Mouse (Mus musculus) midbrain, embryonic 11.5 days (tissue): ENCODE measurements around the gene Ccdc85b. TPM values are rescaled to one million over a fixed set of nuclear protein-coding genes. Genes with fewer than 3 reads are reported as not detected.

Source experiments
- ATAC-seq: fragments of 200-750 bp; cut with Nextera tagmentation; 2 replicates; pipeline ENCODE4 v1.8.0; 2017; ENCODE audit warnings: moderate TSS enrichment, moderate library complexity; ENCODE audit not compliant: low FRiP score
- DNase-seq: peaks from one replicate; pipeline ENCODE4 v3.0.0; 2015; ENCODE audit warnings: low spot score; ENCODE audit errors: missing footprints
- H3K27ac ChIP-seq: fragments of 300-500 bp; sonication (generic); 2 replicates; pipeline ENCODE4 v1.5.1; 2014; ENCODE audit warnings: low read depth, low read length
- H3K27me3 ChIP-seq: fragments of 300-500 bp; sonication (generic); 2 replicates; pipeline ENCODE4 v1.6.1; 2014; ENCODE audit warnings: mild to moderate bottlenecking, low read length, moderate library complexity, mixed read lengths; ENCODE audit not compliant: control insufficient read depth, insufficient read depth
- H3K36me3 ChIP-seq: fragments of 300-500 bp; sonication (generic); 2 replicates; pipeline ENCODE4 v1.6.1; 2014; ENCODE audit warnings: mild to moderate bottlenecking, low read length, moderate library complexity, mixed read lengths; ENCODE audit not compliant: control insufficient read depth, insufficient read depth
- H3K4me1 ChIP-seq: fragments of 300-500 bp; sonication (generic); 2 replicates; pipeline ENCODE4 v1.6.1; 2014; ENCODE audit warnings: low read length; ENCODE audit not compliant: control insufficient read depth, insufficient read depth
- H3K4me2 ChIP-seq: fragments of 300-500 bp; sonication (generic); 2 replicates; pipeline ENCODE4 v1.6.1; 2014; ENCODE audit warnings: mild to moderate bottlenecking, moderate library complexity
- H3K4me3 ChIP-seq: fragments of 300-500 bp; sonication (generic); 2 replicates; pipeline ENCODE4 v1.5.1; 2014; ENCODE audit warnings: low read depth, low read length
- H3K9ac ChIP-seq: fragments of 300-500 bp; sonication (generic); 2 replicates; pipeline ENCODE4 v1.6.1; 2014; ENCODE audit warnings: low read length
- H3K9me3 ChIP-seq: fragments of 300-500 bp; sonication (generic); 2 replicates; pipeline ENCODE4 v1.6.1; 2016; ENCODE audit warnings: low read length; ENCODE audit not compliant: control insufficient read depth
- WGBS: fragments of 180-500 bp; shearing (Covaris S2); extraction: QIAGEN DNeasy Blood & Tissue Kit; methylation state at CpG from one replicate; pipeline ENCODE4 v1.1.7; 2014; 5-methylcytosine and 5-hydroxymethylcytosine counted together
- polyA plus RNA-seq: library from polyadenylated mRNA; unstranded; fragments of >200 nt; fragmentation: Nextera tagmentation; extraction: Ambion mirVana; gene quantifications from 2 replicates; pipeline ENCODE4 v1.2.1, GENCODE M21; 2014

Gene Ccdc85b
- polyA plus RNA-seq, 1 experiment from 2014 or later, result 7.8 TPM

DNA sequence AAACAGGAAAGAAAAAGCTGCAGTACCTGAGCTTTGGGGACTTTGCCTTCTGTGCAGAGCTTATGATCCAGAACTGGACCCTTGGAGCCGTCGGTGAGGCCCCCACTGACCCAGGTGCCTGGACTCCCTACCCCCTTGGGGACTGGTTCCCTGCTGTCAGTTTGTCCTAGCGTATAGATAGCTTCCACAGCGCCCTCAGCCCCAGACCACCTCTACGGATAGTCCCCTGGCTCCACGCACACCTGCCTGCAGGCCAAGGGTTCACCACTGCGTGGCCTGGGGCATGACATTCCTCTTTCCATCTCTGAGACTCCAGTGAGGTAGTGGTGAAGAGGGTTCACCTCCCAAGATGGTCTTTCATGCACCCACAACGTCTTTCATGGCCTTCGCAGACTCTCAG lies 5.5 kb upstream of the Ccdc85b start:
- Histone ChIP-seq H3K27ac (no peak overlapping the region), H3K4me3 (no peak overlapping the region), H3K27me3 (0 out of 2 replicates have a peak, but pooled peaks cover 3% of the 10 kb centered on the region), H3K9ac (no peak overlapping the region), H3K4me1 (peaks cover 14% of the 10 kb centered on the region), H3K36me3 (0 out of 2 replicates have a peak, but pooled peaks cover 4% of the 10 kb centered on the region), H3K9me3 (no peaks in the 10 kb centered on the region), H3K4me2 (no peak overlapping the region)
- DNase-seq, result no peak
- no peak for ATAC-seq
- 89% methylated on average over 9 of the region's 9 CpGs for WGBS

DNA sequence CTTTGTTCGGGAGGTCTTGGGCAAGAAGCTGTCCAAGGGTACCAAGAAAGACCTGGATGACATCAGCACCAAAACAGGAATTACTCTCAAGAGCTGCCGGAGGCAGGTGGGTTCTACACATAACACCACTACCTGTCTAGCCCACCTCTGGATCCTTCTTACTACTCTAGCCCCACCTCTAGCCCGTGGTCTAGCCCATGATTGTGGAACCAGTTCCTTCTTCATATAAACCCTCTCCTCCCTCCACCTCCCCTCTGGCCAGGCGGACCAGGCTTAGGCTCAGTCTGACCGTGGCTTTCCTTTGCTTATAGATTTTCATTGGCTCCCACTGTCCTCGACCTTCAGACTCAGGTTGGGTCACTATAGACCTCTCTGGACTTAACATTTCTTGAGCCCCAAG lies 3.7 kb upstream of the Ccdc85b start:
- H3K27me3 ChIP-seq, result 0 out of 2 replicates have a peak, but pooled peaks cover 3% of the 10 kb centered on the region
- peak overlapping the region; percentile 82; the same call in 1 of the 2 replicates for H3K4me3 ChIP-seq
- DNase-seq (no peak), ATAC-seq (no peak)
- 89% methylated on average over 6 of the region's 6 CpGs for WGBS
- no peaks in the 10 kb centered on the region for H3K9me3 ChIP-seq
- H3K4me2 ChIP-seq, result peak overlapping the region; percentile 91
- H3K27ac ChIP-seq, result no peak overlapping the region
- H3K4me1 ChIP-seq, result peaks cover 22% of the 10 kb centered on the region
- no peak overlapping the region for H3K9ac ChIP-seq
- 0 out of 2 replicates have a peak, but pooled peaks cover 4% of the 10 kb centered on the region for H3K36me3 ChIP-seq

GRCm38 (mm10) chr19:5460465-5460911 lies 2.8 kb upstream of the Ccdc85b start, which contains the start of gene Fibp:
Gene Fibp (plus strand): TSS chr19:5460615.
- Histone ChIP-seq H3K4me1 (peaks cover 31% of the 10 kb centered on the region), H3K36me3 (no peaks in the 10 kb centered on the region), H3K9ac (peak within 1 kb of the TSS; percentile 86), H3K4me2 (peak within 1 kb of the TSS; percentile 91), H3K27ac (peak within 1 kb of the TSS; percentile 30; the same call in 1 of the 2 replicates), H3K4me3 (peak within 1 kb of the TSS; percentile 82), H3K27me3 (0 out of 2 replicates have a peak, but pooled peaks cover 3% of the 10 kb centered on the region), H3K9me3 (no peaks in the 10 kb centered on the region)
- peak; percentile 45 for ATAC-seq
- WGBS, result under 1% methylated on average over 32 of the region's 32 CpGs
- peak; percentile 100 for DNase-seq

DNA sequence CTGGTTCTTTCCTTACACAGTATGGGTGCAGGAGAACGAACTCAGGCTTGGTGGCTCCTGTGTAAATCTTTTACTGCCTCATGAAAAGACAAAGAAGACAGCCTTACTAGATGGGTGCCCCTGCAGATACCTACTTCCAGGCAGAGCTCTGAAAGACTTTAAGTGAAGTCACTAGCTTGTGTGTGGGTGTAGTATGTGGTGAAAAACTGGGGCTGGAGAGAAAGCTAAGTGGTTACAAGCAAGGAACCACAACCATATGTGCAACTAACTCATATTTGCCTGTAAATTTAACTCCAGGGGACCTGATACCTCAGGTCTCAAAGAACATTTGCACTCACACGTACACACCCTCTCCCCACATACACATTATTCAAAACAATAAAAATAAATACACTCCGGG lies 2.2 kb upstream of the Ccdc85b start:
- H3K27ac ChIP-seq, result peak overlapping the region; percentile 30; the same call in 1 of the 2 replicates
- 0 out of 2 replicates have a peak, but pooled peaks cover 3% of the 10 kb centered on the region for H3K27me3 ChIP-seq
- WGBS, result 33% methylated on average over 3 of the region's 3 CpGs
- peak overlapping the region; percentile 91 for H3K4me2 ChIP-seq
- DNase-seq, result no peak
- no peaks in the 10 kb centered on the region for H3K9me3 ChIP-seq
- peaks cover 36% of the 10 kb centered on the region for H3K4me1 ChIP-seq
- H3K36me3 ChIP-seq, result no peaks in the 10 kb centered on the region
- peak overlapping the region; percentile 86 for H3K9ac ChIP-seq
- peak overlapping the region; percentile 82 for H3K4me3 ChIP-seq
- ATAC-seq, result no peak

GRCm38 (mm10) chr19:5459019-5459418 lies 1.3 kb upstream of the Ccdc85b start:
- H3K9ac ChIP-seq, result no peak overlapping the region
- no peak overlapping the region for H3K27ac ChIP-seq
- DNase-seq (no peak), ATAC-seq (no peak)
- H3K27me3 ChIP-seq, result 0 out of 2 replicates have a peak, but pooled peaks cover 3% of the 10 kb centered on the region
- no peaks in the 10 kb centered on the region for H3K9me3 ChIP-seq
- WGBS, result 74% methylated on average over 7 of the region's 7 CpGs
- no peak overlapping the region for H3K4me3 ChIP-seq
- H3K4me2 ChIP-seq, result no peak overlapping the region
- no peaks in the 10 kb centered on the region for H3K36me3 ChIP-seq
- peaks cover 33% of the 10 kb centered on the region for H3K4me1 ChIP-seq

DNA sequence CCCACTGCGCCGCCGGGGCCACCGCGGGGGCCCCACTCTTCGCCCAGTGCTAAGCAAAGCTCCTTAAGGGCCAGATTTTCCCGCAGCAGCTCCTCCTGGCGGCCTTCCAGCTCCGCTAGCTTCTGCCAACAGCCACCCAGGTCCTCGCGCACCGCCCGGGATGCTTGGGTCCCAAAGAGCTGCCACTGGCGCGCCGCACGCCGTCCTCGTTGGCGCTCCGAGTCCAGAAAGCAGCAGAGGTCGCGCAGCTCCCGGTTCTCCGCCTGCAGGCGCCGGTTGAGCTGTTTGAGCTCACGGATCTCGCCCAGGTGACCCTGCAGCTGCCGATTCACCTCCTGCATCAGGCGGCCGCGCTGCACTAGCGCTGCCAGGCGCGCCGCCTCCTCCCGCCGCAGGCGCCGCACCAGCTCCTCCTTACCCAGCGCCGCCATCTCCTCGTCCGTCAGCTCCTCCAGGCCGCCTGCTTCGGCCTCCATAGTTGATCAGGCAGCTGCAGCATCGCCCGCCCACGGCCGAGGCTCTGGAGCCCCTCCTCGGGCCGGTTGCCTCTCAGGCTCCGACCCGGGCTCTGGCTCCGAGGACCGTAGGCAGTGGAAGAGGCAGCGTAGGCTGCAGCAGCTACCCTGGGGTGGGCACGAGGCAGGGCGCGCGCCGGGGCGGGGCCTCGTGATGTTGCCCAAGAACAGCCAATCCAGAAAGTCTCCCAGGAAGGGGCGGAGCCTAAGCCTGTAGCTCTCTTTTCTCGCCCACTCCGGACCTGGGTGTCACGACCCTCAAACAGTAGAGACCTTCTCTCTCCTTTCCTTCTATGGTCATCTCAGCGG lies 560 bp downstream of the Ccdc85b start:
- Histone ChIP-seq H3K4me2 (peak overlapping the region; percentile 100), H3K27ac (peak overlapping the region; percentile 89), H3K9me3 (no peaks in the 10 kb centered on the region), H3K4me3 (peak overlapping the region; percentile 75), H3K36me3 (no peaks in the 10 kb centered on the region), H3K27me3 (0 out of 2 replicates have a peak, but pooled peaks cover 3% of the 10 kb centered on the region), H3K9ac (peak overlapping the region; percentile 87), H3K4me1 (peaks cover 32% of the 10 kb centered on the region)
- under 1% methylated on average over 69 of the region's 70 CpGs for WGBS
- peak; percentile 92 for ATAC-seq
- peak; percentile 99 for DNase-seq

GRCm38 (mm10) chr19:5456241-5456921 lies 1.3 kb downstream of the Ccdc85b start:
- H3K4me1 ChIP-seq, result peaks cover 31% of the 10 kb centered on the region
- peak; percentile 93 for DNase-seq
- WGBS, result 6% methylated on average over 26 of the region's 26 CpGs

GRCm38 (mm10) chr19:5455568-5455967 lies 2.1 kb downstream of the Ccdc85b start:
- DNase-seq (no peak), ATAC-seq (no peak)
- Histone ChIP-seq H3K4me2 (peak overlapping the region; percentile 100), H3K9ac (no peak overlapping the region), H3K27me3 (0 out of 2 replicates have a peak, but pooled peaks cover 3% of the 10 kb centered on the region), H3K4me3 (peak overlapping the region; percentile 75; the same call in 1 of the 2 replicates), H3K9me3 (no peaks in the 10 kb centered on the region), H3K27ac (no peak overlapping the region), H3K36me3 (no peaks in the 10 kb centered on the region), H3K4me1 (peaks cover 26% of the 10 kb centered on the region)
- WGBS, result 64% methylated on average over 8 of the region's 8 CpGs

More at GRCm38 (mm10) chr19:5456241-5456921, 1.3 kb downstream of the Ccdc85b start:
- peak overlapping the region; percentile 75 for H3K4me3 ChIP-seq
- no peak for ATAC-seq
- H3K9ac ChIP-seq, result peak overlapping the region; percentile 87
- H3K27ac ChIP-seq, result peak overlapping the region; percentile 89
- no peaks in the 10 kb centered on the region for H3K36me3 ChIP-seq
- no peaks in the 10 kb centered on the region for H3K9me3 ChIP-seq
- peak overlapping the region; percentile 100 for H3K4me2 ChIP-seq
- H3K27me3 ChIP-seq, result 0 out of 2 replicates have a peak, but pooled peaks cover 3% of the 10 kb centered on the region
